Mouse (Mus musculus) E14TG2a.4 (cell line): Measurements from ENCODE around the gene Haus6.
"Not testable (repeated sequence)": the region's sequence is repeated elsewhere in the genome, so short reads cannot be mapped to it uniquely, and the experiment has no call there.

Experiments
- CTCF ChIP-seq: conservative IDR thresholded peaks from 2 replicates; pipeline ENCODE4 v1.5.1; 2014; ENCODE audit warnings: low read length
- POU5F1 ChIP-seq: IDR thresholded peaks from 2 replicates; pipeline ENCODE4 v1.6.1; 2014; ENCODE audit warnings: low read length, borderline replicate concordance

DNA sequence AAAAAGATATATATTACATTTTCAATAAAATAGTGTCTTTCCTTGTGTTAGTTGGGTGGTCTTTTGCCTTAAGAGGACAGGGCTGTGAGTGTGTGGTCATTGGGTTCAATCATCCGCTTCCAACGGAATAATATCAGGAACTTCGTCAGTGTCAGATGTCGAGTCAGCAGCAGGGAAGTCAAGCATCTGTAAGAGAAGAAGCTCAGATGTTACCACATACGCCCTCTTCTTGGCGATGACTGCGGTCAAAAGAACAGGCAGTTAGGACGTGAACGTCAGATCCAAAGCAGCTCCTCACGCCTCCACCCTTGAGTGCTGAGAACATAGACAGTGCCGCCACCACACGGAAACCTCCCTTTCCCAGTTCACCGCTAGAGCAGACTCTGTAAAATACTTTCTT, 36.5 kb upstream of the Haus6 start:
- TF ChIP-seq CTCF, POU5F1: not testable (repeated sequence)
